In the genomic region with DNA sequence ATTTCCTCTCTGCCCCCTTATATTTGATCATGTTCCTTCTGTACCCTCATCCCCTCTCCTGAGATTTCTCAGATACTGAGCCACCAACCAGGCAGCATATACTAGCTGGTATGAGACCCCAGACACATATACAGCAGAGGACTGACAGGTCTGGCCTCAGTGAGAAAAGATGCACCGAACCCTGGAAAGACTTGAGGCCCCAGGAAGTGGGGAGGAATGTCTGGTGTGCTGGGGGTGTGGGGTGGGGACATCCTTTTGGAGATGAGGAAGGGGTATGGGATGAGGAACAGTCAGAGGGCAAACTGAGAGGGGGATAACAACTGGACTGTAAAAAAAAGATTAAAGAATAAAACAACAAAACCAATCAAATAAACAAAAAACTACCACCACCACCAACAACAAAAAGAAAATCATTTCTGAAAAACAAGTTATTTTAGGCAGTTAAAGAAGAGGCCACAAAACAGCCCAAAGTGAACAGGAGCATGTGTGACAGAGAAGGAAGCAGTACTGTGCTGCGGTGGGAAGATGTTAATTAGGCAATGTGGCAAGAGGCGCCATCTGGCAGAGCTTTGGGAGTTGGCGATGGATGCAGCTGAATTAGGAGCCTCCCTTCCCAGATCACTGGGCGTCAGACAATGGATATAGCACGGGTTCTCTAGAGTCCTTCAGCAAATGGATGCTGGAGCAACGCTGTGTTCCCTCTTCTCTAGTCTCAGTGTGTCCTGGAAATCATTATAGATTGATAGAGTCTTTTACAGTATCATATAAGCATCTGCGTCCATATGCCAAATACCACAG, we compare ENCODE assay signal across 9 mouse cellular contexts. TPM values are rescaled to one million over a fixed set of nuclear protein-coding genes. Genes with fewer than 3 reads are reported as not detected.
A peak's percentile ranks its signal among the peaks of the same experiment; 100 is the strongest.
DNase-seq lines count a peak whose midpoint lies in the region; ATAC-seq and TF ChIP-seq lines count a peak whose summit lies in the region.
"Had no signal": no experiment of that assay in that cellular context is flagged by ENCODE, and none has a peak within 500 bp of the region (broad histone marks: within the 10 kb centered on the region; RNA-seq: fewer than 3 reads in every experiment).

No protein-coding gene starts in this region.

- ATAC-seq in forebrain, embryonic 14.5 days = peak; percentile 97
- peak; percentile 84 for ATAC-seq in midbrain, embryonic 14.5 days (ENCODE audit: low FRiP score, low TSS enrichment)
- ATAC-seq in stomach, postnatal 0 days (ENCODE audit: low FRiP score, low TSS enrichment) = no peak

- no peak for TF ChIP-seq CTCF in stomach, postnatal 0 days (IDR thresholded peaks at IDR 0.05; ENCODE audit: low read depth)
- no peak for TF ChIP-seq CTCF in thymus, adult 2 months (IDR thresholded peaks at IDR 0.05; ENCODE audit: borderline replicate concordance, control insufficient read depth, extremely low read depth, insufficient read depth, low read length, poor library complexity)

- H3K4me3 ChIP-seq in forebrain, embryonic 14.5 days (ENCODE audit: low read depth, low read length) = no peak overlapping the region
- H3K4me3 ChIP-seq in midbrain, embryonic 14.5 days (replicated peaks; ENCODE audit: low read depth, low read length) = no peak overlapping the region
- H3K4me3 ChIP-seq in stomach, postnatal 0 days (ENCODE audit: low read depth, low read length) = no peak overlapping the region
- no peak overlapping the region for H3K4me3 ChIP-seq in thymus, adult 2 months (ENCODE audit: control insufficient read depth, insufficient read depth, low read length)
- H3K4me3 ChIP-seq: liver, embryonic 13.5 days had no signal

- peak overlapping the region; percentile 64; the same call in 1 of the 2 replicates for H3K27ac ChIP-seq in forebrain, embryonic 14.5 days (ENCODE audit: low read depth, low read length)
- no peak overlapping the region; the same call in 1 of the 2 replicates for H3K27ac ChIP-seq in midbrain, embryonic 14.5 days (replicated peaks; ENCODE audit: low read depth, low read length)
- H3K27ac ChIP-seq in stomach, postnatal 0 days (replicated peaks) = no peak overlapping the region
- H3K27ac ChIP-seq in thymus, adult 2 months (ENCODE audit: control insufficient read depth, insufficient read depth, low read length) = no peak overlapping the region
- H3K27ac ChIP-seq: liver, embryonic 13.5 days had no signal

- no peak overlapping the region for H3K4me2 ChIP-seq in forebrain, embryonic 14.5 days (ENCODE audit: low read length)
- H3K4me2 ChIP-seq in midbrain, embryonic 14.5 days (ENCODE audit: low read length) = no peak overlapping the region
- H3K4me2 ChIP-seq in stomach, postnatal 0 days (replicated peaks; ENCODE audit: low read depth) = no peak overlapping the region
- H3K4me2 ChIP-seq: liver, embryonic 13.5 days had no signal

- DNase-seq in brain, adult 2 months (ENCODE audit: low read depth, low spot score) = peak; percentile 93
- DNase-seq in forebrain, embryonic 14.5 days (ENCODE audit: low spot score) = peak; percentile 91
- DNase-seq in layer of hippocampus, adult 8-10 months (ENCODE audit: low spot score in 2 of 2) = peak; percentile 84 to 88
- DNase-seq in midbrain, embryonic 14.5 days = peak; percentile 68
- DNase-seq in stomach, postnatal 0 days (ENCODE audit: low spot score) = no peak
- no peak for DNase-seq in thymus, adult 2 months
- no peak for DNase-seq in heart, postnatal 10 days
- DNase-seq in thymus, postnatal 4 days = no peak
- DNase-seq: liver, embryonic 13.5 days had no signal

- no peak for TF ChIP-seq EP300 in stomach, postnatal 0 days (optimal IDR thresholded peaks at IDR 0.05)

- no peak for TF ChIP-seq POLR2A in thymus, adult 2 months (IDR thresholded peaks at IDR 0.05; ENCODE audit: control insufficient read depth, extremely low read depth, insufficient read depth, low read length, poor library complexity)

- H3K36me3 ChIP-seq in forebrain, embryonic 14.5 days (ENCODE audit: control insufficient read depth, insufficient read depth, low read length) = no peaks in the 10 kb centered on the region
- no peaks in the 10 kb centered on the region for H3K36me3 ChIP-seq in midbrain, embryonic 14.5 days (ENCODE audit: control insufficient read depth, insufficient read depth, low read length)
- no peaks in the 10 kb centered on the region for H3K36me3 ChIP-seq in stomach, postnatal 0 days (ENCODE audit: control insufficient read depth, insufficient read depth, low read length)
- H3K36me3 ChIP-seq in thymus, adult 2 months (ENCODE audit: control insufficient read depth, insufficient read depth, low read length) = no peaks in the 10 kb centered on the region
- H3K36me3 ChIP-seq: liver, embryonic 13.5 days had no signal

- H3K9ac ChIP-seq in forebrain, embryonic 14.5 days (ENCODE audit: low read length) = no peak overlapping the region
- no peak overlapping the region for H3K9ac ChIP-seq in midbrain, embryonic 14.5 days (replicated peaks; ENCODE audit: low read length)
- H3K9ac ChIP-seq in stomach, postnatal 0 days (ENCODE audit: low read length) = no peak overlapping the region
- H3K9ac ChIP-seq: liver, embryonic 13.5 days had no signal

- no peaks in the 10 kb centered on the region for H3K9me3 ChIP-seq in forebrain, embryonic 14.5 days (replicated peaks; ENCODE audit: control insufficient read depth, low read length)
- H3K9me3 ChIP-seq in midbrain, embryonic 14.5 days (ENCODE audit: control insufficient read depth, low read length) = no peaks in the 10 kb centered on the region
- H3K9me3 ChIP-seq in stomach, postnatal 0 days (ENCODE audit: control insufficient read depth, low read length) = no peaks in the 10 kb centered on the region
- H3K9me3 ChIP-seq: liver, embryonic 13.5 days had no signal

- H3K27me3 ChIP-seq in forebrain, embryonic 14.5 days (replicated peaks; ENCODE audit: control insufficient read depth, insufficient read depth, low read length) = no peaks in the 10 kb centered on the region
- no peaks in the 10 kb centered on the region for H3K27me3 ChIP-seq in midbrain, embryonic 14.5 days (ENCODE audit: control insufficient read depth, insufficient read depth, low read length)
- no peaks in the 10 kb centered on the region for H3K27me3 ChIP-seq in stomach, postnatal 0 days (ENCODE audit: control insufficient read depth, insufficient read depth, low read length)
- no peaks in the 10 kb centered on the region for H3K27me3 ChIP-seq in thymus, adult 2 months (ENCODE audit: control insufficient read depth, insufficient read depth, low read length)
- H3K27me3 ChIP-seq: liver, embryonic 13.5 days had no signal

- H3K4me1 ChIP-seq in forebrain, embryonic 14.5 days (ENCODE audit: control insufficient read depth, insufficient read depth, low read length) = no peaks in the 10 kb centered on the region
- 0 out of 2 replicates have a peak, but pooled peaks cover 4% of the 10 kb centered on the region for H3K4me1 ChIP-seq in midbrain, embryonic 14.5 days (ENCODE audit: control insufficient read depth, insufficient read depth, low read length)
- H3K4me1 ChIP-seq in stomach, postnatal 0 days (replicated peaks; ENCODE audit: control insufficient read depth, insufficient read depth) = no peaks in the 10 kb centered on the region
- no peaks in the 10 kb centered on the region for H3K4me1 ChIP-seq in thymus, adult 2 months (replicated peaks; ENCODE audit: control insufficient read depth, insufficient read depth, low read length)
- H3K4me1 ChIP-seq: liver, embryonic 13.5 days had no signal

- 33% methylated on average over 8 of the region's 8 CpGs for WGBS in forebrain, embryonic 14.5 days
- 38% methylated on average over 8 of the region's 8 CpGs for WGBS in midbrain, embryonic 14.5 days
- 65% methylated on average over 8 of the region's 8 CpGs for WGBS in stomach, postnatal 0 days
- 63% methylated on average over 8 of the region's 8 CpGs for WGBS in thymus, adult 2 months

- intact Hi-C loops in heart, postnatal 10 days (cut with DNase I) = no loop called here

RNA-seq across cellular contexts. Expression of gene Itga8, which starts 9.5 kb away (rescaled TPM):
- 1.5 and 2.3 TPM in 2 replicates for polyA plus RNA-seq in forebrain, embryonic 14.5 days (2014; fragmentation: Nextera tagmentation; extraction: Ambion mirVana)
- 10 to 100 TPM; 18.9 to 32.0 (median 25.5) TPM for total RNA-seq in layer of hippocampus, adult 8-10 months (2022)
- polyA plus RNA-seq in midbrain, embryonic 14.5 days (2014; fragmentation: Nextera tagmentation; extraction: Ambion mirVana) = 0.86 and 2.1 TPM in 2 replicates
- polyA plus RNA-seq in stomach, postnatal 0 days (2015; fragmentation: Nextera tagmentation; extraction: Ambion mirVana) = 7.5 and 7.7 TPM in 2 replicates
- polyA plus RNA-seq in thymus, adult 2 months (2012; rRNA removed) = 1.1 and 3.4 TPM in 2 replicates
- 10 to 100 TPM; 10.1 to 10.9 TPM for total RNA-seq in heart, postnatal 10 days (2021)

Comparison
In these comparisons a context has a peak if more than half of its experiments do, and no peak if none do; other contexts are left out.
1. DNase-seq: peak in brain, adult 2 months (single experiment), forebrain, embryonic 14.5 days (single experiment), layer of hippocampus, adult 8-10 months (2 of 2) and midbrain, embryonic 14.5 days (single experiment); none in stomach, postnatal 0 days (single experiment), thymus, adult 2 months (single experiment), heart, postnatal 10 days (0 of 2) and thymus, postnatal 4 days (single experiment).